Mouse (Mus musculus) heart, adult 10 weeks (tissue): ENCODE results near the gene Gm13083. TPM values are rescaled to one million over a fixed set of nuclear protein-coding genes. Genes with fewer than 3 reads are reported as not detected.

Experiments
- polyA plus RNA-seq: library from polyadenylated mRNA; stranded (reverse); fragments of 350-450 nt; fragmentation: Illumina TruSeq; extraction: RNeasy Lipid Tissue Mini Kit (QIAGEN cat#74804); gene quantifications from one replicate; pipeline ENCODE4 v1.2.3, GENCODE M21; 2014; ENCODE audit warnings: low read depth, low replicate concordance

The Gm13083 gene
- not detected for polyA plus RNA-seq

GRCm38 (mm10) chr4:143614703-143615102 is at the start of gene Gm13083:
Gene Gm13083, plus strand, starts transcription at chr4:143615003.

GRCm38 (mm10) chr4:143657146-143657545 is 42.3 kb downstream of the Gm13083 start, which contains the start of gene Gm13088:
Gene Gm13088, minus strand, starts transcription at chr4:143657246.

Other genes with a start within 250 kb of the Gm13083 start
- gene Pramel1, start 220.6 kb upstream of the Gm13083 start, polyA plus RNA-seq = not detected
- gene Pramef8, start 202.6 kb upstream of the Gm13083 start, polyA plus RNA-seq = 11.1 TPM
- not detected for gene Oog4, start 164.7 kb upstream of the Gm13083 start, polyA plus RNA-seq
- gene Gm13043, start 103.7 kb upstream of the Gm13083 start, polyA plus RNA-seq = not detected
- not detected for gene Gm13040, start 79.0 kb upstream of the Gm13083 start, polyA plus RNA-seq
- gene BC080695, start 63.3 kb upstream of the Gm13083 start, polyA plus RNA-seq = not detected
- gene Gm13057, start 63.3 kb upstream of the Gm13083 start, polyA plus RNA-seq = not detected
- not detected for gene Gm13088, start 42.2 kb downstream of the Gm13083 start, polyA plus RNA-seq
- not detected for gene Gm13089, start 87.7 kb downstream of the Gm13083 start, polyA plus RNA-seq
- not detected for gene Gm13078, start 104.5 kb downstream of the Gm13083 start, polyA plus RNA-seq
- not detected for gene Gm13023, start 174.3 kb downstream of the Gm13083 start, polyA plus RNA-seq
- gene Gm13084, start 201.1 kb downstream of the Gm13083 start, polyA plus RNA-seq = not detected
- not detected for gene Gm13103, start 231.5 kb downstream of the Gm13083 start, polyA plus RNA-seq